Mouse (Mus musculus): ENCODE results near the gene Gba2. TPM values are rescaled to one million over a fixed set of nuclear protein-coding genes. Genes with fewer than 3 reads are reported as not detected.

The Gba2 gene
- polyA plus RNA-seq, 1 experiment from 2014 or later, result 30.8 TPM

- H3K4me1 ChIP-seq (ENCODE audit: control insufficient read depth, insufficient read depth, low read length), result peaks cover 3% of the 10 kb centered on the region; the same call in 1 of the 2 replicates
- H3K27me3 ChIP-seq (ENCODE audit: control insufficient read depth, insufficient read depth, low read length), result no peaks in the 10 kb centered on the region
- 66% methylated on average over 12 of the region's 12 CpGs for WGBS
- no peak within 1 kb of the TSS for H3K4me3 ChIP-seq (ENCODE audit: low read depth, low read length)
- no peaks in the 10 kb centered on the region for H3K9me3 ChIP-seq (ENCODE audit: control insufficient read depth, low read length)
- DNase-seq (ENCODE audit: low spot score), result no peak
- no peak within 1 kb of the TSS for H3K27ac ChIP-seq (ENCODE audit: low read depth, low read length)
- no peak within 1 kb of the TSS for H3K9ac ChIP-seq (ENCODE audit: low read length)
- H3K36me3 ChIP-seq (ENCODE audit: control insufficient read depth, insufficient read depth, low read length), result peaks cover 6% of the 10 kb centered on the region
- no peak within 1 kb of the TSS for H3K4me2 ChIP-seq (ENCODE audit: low read depth)
- ATAC-seq (ENCODE audit: insufficient read depth, low FRiP score, low TSS enrichment), result no peak
Measured at GRCm38 (mm10) chr4:43584444-43585416, 6.1 kb upstream of the Gba2 start, which contains the start of gene Msmp. Gene Msmp (minus strand): TSS chr4:43584494.

DNA sequence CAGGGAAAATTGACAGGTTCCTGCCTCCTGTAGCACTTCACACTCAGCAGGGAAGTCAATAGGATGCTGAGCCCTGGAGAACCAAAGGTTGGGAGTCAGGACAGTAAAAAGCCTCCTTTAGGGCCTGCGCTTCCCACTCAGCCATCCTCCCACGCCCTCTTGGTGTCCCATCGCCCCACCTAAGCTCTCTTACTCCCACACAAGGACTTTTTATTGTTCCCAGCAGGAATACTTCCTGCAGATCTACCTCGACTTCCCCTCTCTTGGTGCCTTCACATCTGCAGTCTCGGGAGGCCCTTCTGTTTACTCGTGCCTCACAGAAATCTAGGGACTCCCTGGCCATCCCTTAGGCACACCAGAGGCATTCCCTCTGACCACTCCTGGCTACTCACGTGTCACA lies 4.7 kb upstream of the Gba2 start:
- ATAC-seq (ENCODE audit: insufficient read depth, low FRiP score, low TSS enrichment), result no peak
- peaks cover 6% of the 10 kb centered on the region for H3K36me3 ChIP-seq (ENCODE audit: control insufficient read depth, insufficient read depth, low read length)
- no peak overlapping the region for H3K9ac ChIP-seq (ENCODE audit: low read length)
- WGBS, result 63% methylated on average over 7 of the region's 7 CpGs
- H3K27me3 ChIP-seq (ENCODE audit: control insufficient read depth, insufficient read depth, low read length), result no peaks in the 10 kb centered on the region
- DNase-seq (ENCODE audit: low spot score), result no peak
- no peak overlapping the region for H3K4me2 ChIP-seq (ENCODE audit: low read depth)
- H3K27ac ChIP-seq (ENCODE audit: low read depth, low read length), result no peak overlapping the region
- peaks cover 9% of the 10 kb centered on the region for H3K4me1 ChIP-seq (ENCODE audit: control insufficient read depth, insufficient read depth, low read length)
- H3K9me3 ChIP-seq (ENCODE audit: control insufficient read depth, low read length), result no peaks in the 10 kb centered on the region
- no peak overlapping the region for H3K4me3 ChIP-seq (ENCODE audit: low read depth, low read length)

- DNase-seq (ENCODE audit: low spot score), result no peak
- Histone ChIP-seq H3K36me3 (ENCODE audit: control insufficient read depth, insufficient read depth, low read length) (peaks cover 6% of the 10 kb centered on the region), H3K9me3 (ENCODE audit: control insufficient read depth, low read length) (no peaks in the 10 kb centered on the region), H3K27me3 (ENCODE audit: control insufficient read depth, insufficient read depth, low read length) (no peaks in the 10 kb centered on the region), H3K4me3 (ENCODE audit: low read depth, low read length) (no peak overlapping the region), H3K9ac (ENCODE audit: low read length) (no peak overlapping the region), H3K27ac (ENCODE audit: low read depth, low read length) (no peak overlapping the region), H3K4me2 (ENCODE audit: low read depth) (no peak overlapping the region), H3K4me1 (ENCODE audit: control insufficient read depth, insufficient read depth, low read length) (peaks cover 19% of the 10 kb centered on the region)
- WGBS, result 88% methylated on average over 5 of the region's 5 CpGs
- ATAC-seq (ENCODE audit: insufficient read depth, low FRiP score, low TSS enrichment), result no peak
Measured at GRCm38 (mm10) chr4:43582241-43582640, 3.6 kb upstream of the Gba2 start.

DNA sequence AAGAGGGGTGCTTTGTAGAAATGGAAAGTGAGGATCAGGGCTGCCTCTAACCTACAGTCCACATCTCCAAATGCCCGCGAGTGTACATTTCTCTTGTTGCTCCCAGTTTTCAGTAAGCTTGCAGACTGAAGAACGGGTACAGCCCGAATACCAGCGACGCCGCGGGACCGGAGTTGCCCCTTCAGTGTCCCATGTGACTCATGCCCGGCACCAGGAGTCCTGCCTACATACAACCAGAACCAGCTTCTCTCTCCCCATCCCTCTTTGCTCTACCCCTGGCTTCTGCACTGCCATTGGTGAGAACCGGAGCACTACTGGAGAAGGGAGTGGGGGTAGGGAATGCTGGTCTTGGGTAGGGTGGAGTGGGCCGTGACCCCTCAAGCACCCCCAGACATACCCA lies 2.7 kb upstream of the Gba2 start:
- H3K27me3 ChIP-seq (ENCODE audit: control insufficient read depth, insufficient read depth, low read length), result no peaks in the 10 kb centered on the region
- peaks cover 27% of the 10 kb centered on the region for H3K4me1 ChIP-seq (ENCODE audit: control insufficient read depth, insufficient read depth, low read length)
- DNase-seq (ENCODE audit: low spot score), result no peak
- no peak overlapping the region for H3K9ac ChIP-seq (ENCODE audit: low read length)
- no peaks in the 10 kb centered on the region for H3K9me3 ChIP-seq (ENCODE audit: control insufficient read depth, low read length)
- no peak overlapping the region for H3K4me3 ChIP-seq (ENCODE audit: low read depth, low read length)
- ATAC-seq (ENCODE audit: insufficient read depth, low FRiP score, low TSS enrichment), result no peak
- no peak overlapping the region for H3K27ac ChIP-seq (ENCODE audit: low read depth, low read length)
- peaks cover 6% of the 10 kb centered on the region for H3K36me3 ChIP-seq (ENCODE audit: control insufficient read depth, insufficient read depth, low read length)
- 97% methylated on average over 12 of the region's 12 CpGs for WGBS
- H3K4me2 ChIP-seq (ENCODE audit: low read depth), result no peak overlapping the region

DNA sequence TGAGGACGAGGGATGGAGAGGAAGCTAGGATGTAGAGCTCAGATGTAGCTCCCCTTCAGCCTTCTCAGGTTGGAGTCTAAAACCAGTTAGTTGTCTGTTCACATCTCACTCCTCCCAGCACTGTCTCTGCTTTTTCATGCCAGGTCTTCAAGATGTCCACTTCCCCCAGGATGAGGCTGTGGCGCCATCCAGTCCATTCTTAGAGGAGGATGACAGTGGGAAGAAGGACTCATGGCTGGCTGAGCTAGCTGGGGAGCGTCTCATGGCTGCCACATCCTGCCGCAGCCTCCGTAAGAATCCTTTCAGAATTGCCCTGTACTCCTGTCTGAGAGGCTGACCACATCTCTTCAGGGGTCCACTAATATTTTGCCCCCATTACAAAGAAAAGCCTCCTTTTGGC lies 2.0 kb upstream of the Gba2 start:
- Histone ChIP-seq H3K4me3 (ENCODE audit: low read depth, low read length) (no peak overlapping the region), H3K36me3 (ENCODE audit: control insufficient read depth, insufficient read depth, low read length) (peaks cover 6% of the 10 kb centered on the region), H3K4me1 (ENCODE audit: control insufficient read depth, insufficient read depth, low read length) (peaks cover 27% of the 10 kb centered on the region), H3K4me2 (ENCODE audit: low read depth) (no peak overlapping the region), H3K9ac (ENCODE audit: low read length) (no peak overlapping the region), H3K27ac (ENCODE audit: low read depth, low read length) (no peak overlapping the region), H3K9me3 (ENCODE audit: control insufficient read depth, low read length) (no peaks in the 10 kb centered on the region), H3K27me3 (ENCODE audit: control insufficient read depth, insufficient read depth, low read length) (no peaks in the 10 kb centered on the region)
- ATAC-seq (ENCODE audit: insufficient read depth, low FRiP score, low TSS enrichment) (no peak), DNase-seq (ENCODE audit: low spot score) (no peak)
- 95% methylated on average over 5 of the region's 5 CpGs for WGBS

DNA sequence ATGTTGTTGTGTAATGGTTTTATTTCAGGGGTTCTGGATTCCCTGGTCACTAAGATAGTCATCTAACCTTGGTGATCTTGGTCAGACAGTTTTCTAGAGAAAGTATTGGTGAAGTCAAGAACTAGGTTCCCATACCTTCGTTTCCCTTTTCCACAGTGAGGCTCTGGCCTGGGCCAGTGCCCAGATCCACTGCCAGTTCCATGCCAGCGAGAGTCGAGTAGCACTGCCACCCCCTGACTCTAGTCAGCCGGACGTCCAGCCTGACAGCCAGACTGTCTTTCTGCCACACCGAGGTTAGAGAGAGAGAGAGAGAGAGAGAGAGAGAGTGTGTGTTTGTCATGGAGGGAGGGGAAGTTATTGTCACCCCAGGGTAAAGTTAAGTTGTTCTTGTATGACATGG lies 1.1 kb upstream of the Gba2 start:
- H3K4me1 ChIP-seq (ENCODE audit: control insufficient read depth, insufficient read depth, low read length), result peaks cover 31% of the 10 kb centered on the region
- 84% methylated on average over 6 of the region's 6 CpGs for WGBS
- peak overlapping the region; percentile 91 for H3K4me3 ChIP-seq (ENCODE audit: low read depth, low read length)
- peak overlapping the region; percentile 86 for H3K4me2 ChIP-seq (ENCODE audit: low read depth)
- DNase-seq (ENCODE audit: low spot score), result no peak
- H3K9ac ChIP-seq (ENCODE audit: low read length), result peak overlapping the region; percentile 88
- no peaks in the 10 kb centered on the region for H3K9me3 ChIP-seq (ENCODE audit: control insufficient read depth, low read length)
- H3K27ac ChIP-seq (ENCODE audit: low read depth, low read length), result no peak overlapping the region
- no peaks in the 10 kb centered on the region for H3K27me3 ChIP-seq (ENCODE audit: control insufficient read depth, insufficient read depth, low read length)
- no peak for ATAC-seq (ENCODE audit: insufficient read depth, low FRiP score, low TSS enrichment)
- peaks cover 6% of the 10 kb centered on the region for H3K36me3 ChIP-seq (ENCODE audit: control insufficient read depth, insufficient read depth, low read length)

- H3K27me3 ChIP-seq (ENCODE audit: control insufficient read depth, insufficient read depth, low read length), result no peaks in the 10 kb centered on the region
- peak overlapping the region; percentile 88 for H3K9ac ChIP-seq (ENCODE audit: low read length)
- H3K4me1 ChIP-seq (ENCODE audit: control insufficient read depth, insufficient read depth, low read length), result peaks cover 29% of the 10 kb centered on the region
- peaks cover 5% of the 10 kb centered on the region for H3K36me3 ChIP-seq (ENCODE audit: control insufficient read depth, insufficient read depth, low read length)
- no peak for DNase-seq (ENCODE audit: low spot score)
- H3K4me3 ChIP-seq (ENCODE audit: low read depth, low read length), result peak overlapping the region; percentile 91
- H3K4me2 ChIP-seq (ENCODE audit: low read depth), result peak overlapping the region; percentile 86
- ATAC-seq (ENCODE audit: insufficient read depth, low FRiP score, low TSS enrichment), result no peak
- no peaks in the 10 kb centered on the region for H3K9me3 ChIP-seq (ENCODE audit: control insufficient read depth, low read length)
- 8% methylated on average over 10 of the region's 10 CpGs for WGBS
- no peak overlapping the region for H3K27ac ChIP-seq (ENCODE audit: low read depth, low read length)
Measured at GRCm38 (mm10) chr4:43579256-43579655, 583 bp upstream of the Gba2 start.

DNA sequence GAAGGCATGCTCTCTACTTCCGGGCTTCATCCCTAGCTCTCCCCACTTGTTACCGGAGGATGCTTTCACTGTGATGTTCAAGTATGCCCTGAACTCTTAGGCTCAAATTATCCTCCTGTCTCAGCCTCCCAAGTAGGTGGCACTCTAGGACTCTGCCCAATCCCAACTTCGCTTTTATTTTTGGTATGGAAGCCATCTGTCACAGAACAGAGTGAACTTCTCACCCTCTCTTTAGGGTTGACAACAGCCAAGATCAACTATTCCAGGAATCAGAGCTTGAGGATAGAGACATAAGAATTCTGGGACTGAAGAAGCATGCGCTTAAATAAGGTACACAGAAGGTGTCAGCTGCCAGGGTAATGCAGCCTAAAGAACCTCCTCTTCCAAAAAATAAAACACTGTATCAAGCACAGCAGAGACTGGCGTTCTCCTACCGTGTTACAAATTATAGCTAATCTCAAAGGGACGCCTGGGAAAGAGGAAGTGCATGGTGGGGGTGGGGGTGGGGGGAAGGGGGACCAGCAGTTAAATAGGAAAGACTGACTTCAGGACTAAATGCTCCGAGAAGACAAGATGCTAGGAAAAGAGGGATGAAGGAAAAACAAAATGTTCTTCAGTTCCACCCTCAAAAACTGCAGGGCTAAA lies 1.3 kb downstream of the Gba2 start:
- H3K9ac ChIP-seq (ENCODE audit: low read length), result peak overlapping the region; percentile 88
- no peaks in the 10 kb centered on the region for H3K9me3 ChIP-seq (ENCODE audit: control insufficient read depth, low read length)
- peak overlapping the region; percentile 91 for H3K4me3 ChIP-seq (ENCODE audit: low read depth, low read length)
- 51% methylated on average over 8 of the region's 8 CpGs for WGBS
- no peaks in the 10 kb centered on the region for H3K27me3 ChIP-seq (ENCODE audit: control insufficient read depth, insufficient read depth, low read length)
- H3K27ac ChIP-seq (ENCODE audit: low read depth, low read length), result no peak overlapping the region
- no peak for DNase-seq (ENCODE audit: low spot score)
- H3K4me1 ChIP-seq (ENCODE audit: control insufficient read depth, insufficient read depth, low read length), result peaks cover 27% of the 10 kb centered on the region
- ATAC-seq (ENCODE audit: insufficient read depth, low FRiP score, low TSS enrichment), result no peak
- peak overlapping the region; percentile 86 for H3K4me2 ChIP-seq (ENCODE audit: low read depth)
- peaks cover 10% of the 10 kb centered on the region for H3K36me3 ChIP-seq (ENCODE audit: control insufficient read depth, insufficient read depth, low read length)

Data from neural tube, embryonic 11.5 days (tissue).